Mouse (Mus musculus) MEL (cell line): ENCODE data around the gene Nomo1. TPM values are rescaled to one million over a fixed set of nuclear protein-coding genes. Genes with fewer than 3 reads are reported as not detected.

Experiments used
- DNase-seq: peaks from one replicate; pipeline ENCODE4 v3.0.0; 2011; ENCODE audit warnings: low read depth, low spot score
- H3K27ac ChIP-seq: 2 replicates; pipeline ENCODE4 v1.5.1; 2012; ENCODE audit warnings: low read depth, mild to moderate bottlenecking, control low read depth, low read length, moderate library complexity; ENCODE audit not compliant: control insufficient read depth
- H3K27me3 ChIP-seq, 2 experiments: fragments of 150-350 bp in 1 of 2; sonication (generic) in 1 of 2; 2 replicates each; pipeline ENCODE4 v1.6.1; 2012; ENCODE audit warnings: low read length in 2 of 2, mild to moderate bottlenecking in 2 of 2, improper control_type of control experiment in 1 of 2, moderate library complexity in 1 of 2; ENCODE audit not compliant: insufficient read depth in 2 of 2, control insufficient read depth in 1 of 2
- H3K36me3 ChIP-seq, 2 experiments: 2 replicates each; pipeline ENCODE4 v1.6.1; 2012 to 2014; ENCODE audit warnings: low read length in 2 of 2, improper control_type of control experiment in 1 of 2, inconsistent platforms in 1 of 2, mild to moderate bottlenecking in 1 of 2; ENCODE audit not compliant: insufficient read depth in 2 of 2, control insufficient read depth in 1 of 2
- H3K4me1 ChIP-seq, 2 experiments: fragments of 150-350 bp in 1 of 2; sonication (generic) in 1 of 2; 2 replicates each; pipeline ENCODE4 v1.6.1; 2012; ENCODE audit warnings: low read length in 2 of 2, improper control_type of control experiment in 1 of 2, mild to moderate bottlenecking in 1 of 2; ENCODE audit not compliant: insufficient read depth in 2 of 2, control insufficient read depth in 1 of 2
- H3K4me3 ChIP-seq, 2 experiments: fragments of 150-350 bp in 1 of 2; sonication (generic) in 1 of 2; 2 replicates each; pipeline ENCODE4 v1.5.1; 2012; ENCODE audit warnings: low read depth in 2 of 2, low read length in 2 of 2, mild to moderate bottlenecking in 2 of 2, moderate library complexity in 2 of 2, control low read depth in 1 of 2, improper control_type of control experiment in 1 of 2; ENCODE audit not compliant: control insufficient read depth in 1 of 2, insufficient read depth in 1 of 2
- H3K79me2 ChIP-seq: 2 replicates; pipeline ENCODE4 v1.6.1; 2012; ENCODE audit warnings: mild to moderate bottlenecking, low read length, moderate library complexity; ENCODE audit not compliant: control insufficient read depth, poor library complexity, insufficient read depth
- H3K9ac ChIP-seq: 2 replicates; pipeline ENCODE4 v1.6.1; 2012; ENCODE audit warnings: low read depth, mild to moderate bottlenecking, control low read depth, low read length, moderate library complexity; ENCODE audit not compliant: control insufficient read depth, poor library complexity, severe bottlenecking
- H3K9me3 ChIP-seq: fragments of 150-350 bp; sonication (generic); replicated peaks from 2 replicates; pipeline ENCODE4 v1.6.1; 2012; ENCODE audit warnings: mild to moderate bottlenecking, low read length, improper control_type of control experiment, moderate library complexity; ENCODE audit not compliant: insufficient read depth
- CHD2 ChIP-seq: IDR thresholded peaks from 2 replicates; pipeline ENCODE4 v1.6.1; 2011; ENCODE audit warnings: low read length, improper control_type of control experiment
- E2F4 ChIP-seq: IDR thresholded peaks from 2 replicates; pipeline ENCODE4 v1.6.1; 2011; ENCODE audit warnings: low read depth, low read length, improper control_type of control experiment, borderline replicate concordance
- ELF1 ChIP-seq: IDR thresholded peaks from 2 replicates; pipeline ENCODE4 v1.6.1; 2014; ENCODE audit warnings: low read depth, mild to moderate bottlenecking, inconsistent platforms, low read length, improper control_type of control experiment, moderate library complexity
- ETS1 ChIP-seq: IDR thresholded peaks from 2 replicates; pipeline ENCODE4 v1.6.1; 2012; ENCODE audit warnings: low read depth, mild to moderate bottlenecking, inconsistent platforms, low read length, improper control_type of control experiment, moderate library complexity
- GABPA ChIP-seq: IDR thresholded peaks from 2 replicates; pipeline ENCODE4 v1.6.1; 2012; ENCODE audit warnings: low read depth, mild to moderate bottlenecking, inconsistent platforms, low read length, improper control_type of control experiment, moderate library complexity
- GATA1 ChIP-seq: IDR thresholded peaks from 2 replicates; pipeline ENCODE4 v1.6.1; 2011; ENCODE audit warnings: low read depth, low read length, improper control_type of control experiment
- KAT2A ChIP-seq: conservative IDR thresholded peaks from 2 replicates; pipeline ENCODE4 v1.6.1; 2012; ENCODE audit warnings: low read depth, low read length, improper control_type of control experiment, inconsistent platforms
- MEF2A ChIP-seq: IDR thresholded peaks from 2 replicates; pipeline ENCODE4 v1.6.1; 2014; ENCODE audit warnings: low read depth, mild to moderate bottlenecking, inconsistent platforms, low read length, improper control_type of control experiment; ENCODE audit not compliant: poor library complexity, insufficient replicate concordance, severe bottlenecking; ENCODE audit errors: extremely low read depth
- MXI1 ChIP-seq: IDR thresholded peaks from 2 replicates; pipeline ENCODE4 v1.6.1; 2011; ENCODE audit warnings: mild to moderate bottlenecking, low read depth, low read length, improper control_type of control experiment
- MYB ChIP-seq: IDR thresholded peaks from 2 replicates; pipeline ENCODE4 v1.6.1; 2011; ENCODE audit warnings: mild to moderate bottlenecking, low read depth, low read length, improper control_type of control experiment
- NELFE ChIP-seq: IDR thresholded peaks from 2 replicates; pipeline ENCODE4 v1.6.1; 2011; ENCODE audit warnings: low read depth, low read length, improper control_type of control experiment
- POLR2AphosphoS5 ChIP-seq: IDR thresholded peaks from 2 replicates; pipeline ENCODE4 v1.6.1; 2012; ENCODE audit warnings: low read depth, borderline replicate concordance, mild to moderate bottlenecking, inconsistent platforms, low read length, moderate library complexity, mixed read lengths
- RCOR1 ChIP-seq: IDR thresholded peaks from 2 replicates; pipeline ENCODE4 v1.6.1; 2012; ENCODE audit warnings: low read depth, mild to moderate bottlenecking, inconsistent platforms, low read length, improper control_type of control experiment
- TAL1 ChIP-seq: IDR thresholded peaks from 2 replicates; pipeline ENCODE4 v1.6.1; 2012; ENCODE audit warnings: mild to moderate bottlenecking, inconsistent platforms, low read length, moderate library complexity, mixed read lengths
- TBP ChIP-seq: IDR thresholded peaks from 2 replicates; pipeline ENCODE4 v1.8.0; 2011; ENCODE audit warnings: low read depth, low read length, improper control_type of control experiment
- TCF12 ChIP-seq: IDR thresholded peaks from 2 replicates; pipeline ENCODE4 v1.6.1; 2014; ENCODE audit warnings: low read depth, mild to moderate bottlenecking, inconsistent platforms, low read length, improper control_type of control experiment, moderate library complexity
- UBTF ChIP-seq: IDR thresholded peaks from 2 replicates; pipeline ENCODE4 v1.6.1; 2012; ENCODE audit warnings: low read depth, mild to moderate bottlenecking, inconsistent platforms, low read length, improper control_type of control experiment, moderate library complexity, borderline replicate concordance; ENCODE audit not compliant: insufficient read depth
- USF1 ChIP-seq: IDR thresholded peaks from 2 replicates; pipeline ENCODE4 v1.6.1; 2014; ENCODE audit warnings: low read depth, mild to moderate bottlenecking, inconsistent platforms, low read length, improper control_type of control experiment, moderate library complexity
- USF2 ChIP-seq, 2 experiments: IDR thresholded peaks; 2 replicates each; pipeline ENCODE4 v1.6.1; 2011 to 2012; ENCODE audit warnings: improper control_type of control experiment in 2 of 2, low read length in 2 of 2, borderline replicate concordance in 1 of 2, inconsistent platforms in 1 of 2, low read depth in 1 of 2, mild to moderate bottlenecking in 1 of 2; ENCODE audit not compliant: insufficient read depth in 1 of 2
- ZC3H11A ChIP-seq: IDR thresholded peaks from 2 replicates; pipeline ENCODE4 v1.6.1; 2012; ENCODE audit warnings: low read depth, mild to moderate bottlenecking, inconsistent platforms, low read length, improper control_type of control experiment
- ZKSCAN1 ChIP-seq: IDR thresholded peaks from 2 replicates; pipeline ENCODE4 v1.6.1; 2012; ENCODE audit warnings: low read depth, mild to moderate bottlenecking, inconsistent platforms, low read length, improper control_type of control experiment, moderate library complexity
- ZNF384 ChIP-seq: IDR thresholded peaks from 2 replicates; pipeline ENCODE4 v1.6.1; 2012; ENCODE audit warnings: low read depth, mild to moderate bottlenecking, inconsistent platforms, low read length, improper control_type of control experiment
- polyA plus RNA-seq, 2 experiments: library from polyadenylated mRNA; stranded (reverse) in 1 of 2; unstranded in 1 of 2; fragments of >175 nt in 1 of 2; fragments of >200 nt in 1 of 2; gene quantifications; 2 replicates each; pipeline versions ENCODE4 v1.2.1 to v1.2.4; 2012; ENCODE audit warnings: low replicate concordance in 2 of 2, low read depth in 1 of 2; ENCODE audit not compliant: insufficient read length in 2 of 2, insufficient read depth in 1 of 2, missing spikeins in 1 of 2
- total RNA-seq: library from RNA; depleted of rRNA; stranded (reverse); fragments of 300-350 nt; gene quantifications from 2 replicates; pipeline ENCODE4 v1.2.3, GENCODE M21; 2012

The Nomo1 gene
- total and polyA plus RNA-seq, 3 experiments = 195 to 1,239 (median 197) TPM

GRCm38 (mm10) chr7:46063296-46063695 is 29.8 kb downstream of the Nomo1 start:
- H3K9ac ChIP-seq = no peak overlapping the region
- peaks cover 0 to 20% of the 10 kb centered on the region in 2 experiments; a peak in 2 of 4 replicates for H3K36me3 ChIP-seq
- no peaks in the 10 kb centered on the region for H3K4me1 ChIP-seq
- no peaks in the 10 kb centered on the region for H3K79me2 ChIP-seq
- H3K27ac ChIP-seq = no peak overlapping the region
- DNase-seq = no peak
- H3K4me3 ChIP-seq = no peak overlapping the region
- H3K9me3 ChIP-seq = no peaks in the 10 kb centered on the region
- H3K27me3 ChIP-seq = no peaks in the 10 kb centered on the region
- TF ChIP-seq USF2 (IDR thresholded peaks at IDR 0.05; ENCODE audit: borderline replicate concordance in 1 of 2, insufficient read depth in 1 of 2, low read depth in 1 of 2, low read length in 2 of 2) = no peak
- TF ChIP-seq GATA1 = no peak
- no peak for TF ChIP-seq KAT2A
- TF ChIP-seq USF1 = no peak
- no peak for TF ChIP-seq RCOR1
- TF ChIP-seq, all 39 proteins: peak for 0

- Histone ChIP-seq H3K36me3 (peaks cover 0 to 15% of the 10 kb centered on the region in 2 experiments; a peak in 2 of 4 replicates), H3K27me3 (no peaks in the 10 kb centered on the region), H3K9me3 (no peaks in the 10 kb centered on the region), H3K4me3 (no peak overlapping the region), H3K9ac (no peak overlapping the region), H3K27ac (no peak overlapping the region), H3K4me1 (no peaks in the 10 kb centered on the region), H3K79me2 (no peaks in the 10 kb centered on the region)
- no peak for TF ChIP-seq POLR2AphosphoS5
- TF ChIP-seq ZNF384 = no peak
- no peak for TF ChIP-seq ZC3H11A
- no peak for TF ChIP-seq KAT2A
- TF ChIP-seq TBP = no peak
- TF ChIP-seq MYB = no peak
- no peak for TF ChIP-seq MXI1
- no peak for TF ChIP-seq ZKSCAN1
- no peak for TF ChIP-seq USF1
- TF ChIP-seq GATA1 = no peak
- DNase-seq = no peak
Observed at GRCm38 (mm10) chr7:46068831-46069230, 35.3 kb downstream of the Nomo1 start.

- H3K27me3 ChIP-seq = no peaks in the 10 kb centered on the region
- TF ChIP-seq USF2 (IDR thresholded peaks at IDR 0.05; ENCODE audit: borderline replicate concordance in 1 of 2, insufficient read depth in 1 of 2, low read depth in 1 of 2, low read length in 2 of 2) = no peak
- no peak for TF ChIP-seq TBP
- no peak for TF ChIP-seq MEF2A
- TF ChIP-seq ELF1 = no peak
- no peak for TF ChIP-seq ETS1
- no peak for TF ChIP-seq TCF12
- no peak for TF ChIP-seq NELFE
- TF ChIP-seq E2F4 = no peak
- no peak for TF ChIP-seq TAL1
- no peak for TF ChIP-seq GABPA
- no peak for TF ChIP-seq GATA1
- no peak for TF ChIP-seq UBTF
- TF ChIP-seq ZNF384 = no peak
- no peak for TF ChIP-seq MXI1
- no peak for TF ChIP-seq RCOR1
- TF ChIP-seq POLR2AphosphoS5 = no peak
- no peak for TF ChIP-seq CHD2
- no peak for TF ChIP-seq KAT2A
- no peak for TF ChIP-seq USF1
- TF ChIP-seq ZKSCAN1 = no peak
- TF ChIP-seq, all 39 proteins: peak for 0
- H3K9ac ChIP-seq = no peak overlapping the region
- no peaks in the 10 kb centered on the region for H3K79me2 ChIP-seq
- no peaks in the 10 kb centered on the region for H3K4me1 ChIP-seq
- H3K27ac ChIP-seq = no peak overlapping the region
- no peak overlapping the region for H3K4me3 ChIP-seq
- peaks cover 0 to 16% of the 10 kb centered on the region in 2 experiments; a peak in 2 of 4 replicates for H3K36me3 ChIP-seq
- DNase-seq = no peak
- no peaks in the 10 kb centered on the region for H3K9me3 ChIP-seq
Observed at GRCm38 (mm10) chr7:46076844-46077243, 43.3 kb downstream of the Nomo1 start.
